Mouse (Mus musculus) erythroblast, embryonic 14.5 days (primary cell): ENCODE measurements around the gene D630003M21Rik.

ENCODE experiments used
- GATA1 ChIP-seq: IDR thresholded peaks from 2 replicates; pipeline ENCODE4 v1.6.1; 2012; ENCODE audit warnings: low read length, inconsistent platforms, mixed read lengths
- TAL1 ChIP-seq: IDR thresholded peaks from 3 replicates; pipeline ENCODE4 v1.6.1; 2012; ENCODE audit warnings: low read length, inconsistent platforms, mixed read lengths

GRCm38 (mm10) chr2:158175433-158175832 is 53.6 kb downstream of the D630003M21Rik start:
- TF ChIP-seq TAL1 (no peak), GATA1 (no peak)
